Mouse (Mus musculus): ENCODE results near the gene Arhgap8.

- TF ChIP-seq CTCF (IDR thresholded peaks at IDR 0.05; ENCODE audit: extremely low read depth, insufficient read depth, low read length) = no peak
- no peak for TF ChIP-seq POLR2A (IDR thresholded peaks at IDR 0.05; ENCODE audit: extremely low read depth, insufficient read depth, low read length)
Observed at GRCm38 (mm10) chr15:84698189-84698588, 21.7 kb upstream of the Arhgap8 start.

Measured in cortical plate, adult 2 months (tissue).